Mouse (Mus musculus): ENCODE measurements around the gene Pcgf6. TPM values are rescaled to one million over a fixed set of nuclear protein-coding genes. Genes with fewer than 3 reads are reported as not detected.

Gene Pcgf6
- polyA plus RNA-seq, 1 experiment from 2014 or later = 31.1 TPM

DNA sequence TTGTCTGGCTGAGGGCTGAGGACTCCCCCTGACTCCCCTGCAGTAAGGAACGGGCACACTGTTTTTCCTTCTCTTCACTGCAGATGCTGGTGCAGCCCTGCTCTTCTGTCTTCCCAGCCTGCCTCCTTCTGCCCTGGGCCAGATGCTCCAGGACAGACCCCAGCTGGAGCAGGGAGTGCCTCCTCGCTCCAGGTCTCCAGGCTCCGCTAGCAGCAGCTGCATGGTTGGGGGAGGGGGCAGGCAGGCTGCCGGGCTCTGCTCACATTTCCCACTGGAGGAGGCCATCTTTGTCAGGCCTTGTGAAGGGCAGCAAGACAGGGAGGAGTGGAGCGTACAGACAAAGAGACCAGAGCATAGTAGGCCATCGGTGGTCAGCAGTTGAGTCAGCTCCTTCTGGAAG, 31.4 kb downstream of the Pcgf6 start:
- peak overlapping the region; percentile 89 for H3K9ac ChIP-seq
- H3K4me1 ChIP-seq = peaks cover 15% of the 10 kb centered on the region
- H3K27ac ChIP-seq = peak overlapping the region; percentile 89
- H3K4me3 ChIP-seq = peak overlapping the region; percentile 74
- H3K27me3 ChIP-seq = peaks cover 16% of the 10 kb centered on the region
- 8% methylated on average over 6 of the region's 6 CpGs for WGBS
- peak; percentile 62 for ATAC-seq (ENCODE audit: low FRiP score)
- H3K9me3 ChIP-seq (replicated peaks) = no peaks in the 10 kb centered on the region
- peak overlapping the region; percentile 56 for H3K4me2 ChIP-seq (replicated peaks)
- peaks cover 28% of the 10 kb centered on the region for H3K36me3 ChIP-seq

- Histone ChIP-seq H3K9ac (peak overlapping the region; percentile 89), H3K36me3 (peaks cover 19% of the 10 kb centered on the region), H3K4me3 (peak overlapping the region; percentile 74), H3K4me2 (replicated peaks) (peak overlapping the region; percentile 56), H3K4me1 (peaks cover 16% of the 10 kb centered on the region), H3K27ac (peak overlapping the region; percentile 89), H3K27me3 (peaks cover 26% of the 10 kb centered on the region), H3K9me3 (replicated peaks) (no peaks in the 10 kb centered on the region)
- WGBS = 23% methylated on average over 2 of the region's 2 CpGs
- ATAC-seq (ENCODE audit: low FRiP score) = no peak
These were observed 32.4 kb downstream of the Pcgf6 start for GRCm38 (mm10) chr19:47018330-47018729.

DNA sequence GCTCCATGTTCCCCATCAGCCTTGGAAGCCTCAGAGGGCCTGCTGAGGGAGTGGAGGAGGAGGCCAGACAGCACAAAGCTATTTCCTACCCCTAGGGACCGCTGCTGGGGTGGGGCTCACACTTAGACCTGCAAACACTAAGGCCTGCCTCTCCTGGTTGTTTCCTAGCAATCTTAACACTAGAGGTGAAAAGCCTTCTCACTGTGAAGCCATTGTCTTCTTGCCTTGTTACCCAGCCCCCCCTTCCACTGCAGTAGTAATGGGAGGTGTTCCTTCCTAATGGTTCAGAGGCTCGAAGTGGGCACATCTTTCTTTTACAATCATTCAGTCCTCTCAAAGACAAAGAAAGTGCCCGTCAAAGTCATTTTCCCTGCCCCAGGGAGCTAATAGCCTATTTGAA, 32.9 kb downstream of the Pcgf6 start:
- peaks cover 31% of the 10 kb centered on the region for H3K27me3 ChIP-seq
- WGBS = 3% methylated on average over 3 of the region's 3 CpGs
- peak overlapping the region; percentile 74 for H3K4me3 ChIP-seq
- H3K4me1 ChIP-seq = peaks cover 16% of the 10 kb centered on the region
- no peak for ATAC-seq (ENCODE audit: low FRiP score)
- no peaks in the 10 kb centered on the region for H3K9me3 ChIP-seq (replicated peaks)
- peak overlapping the region; percentile 89 for H3K27ac ChIP-seq
- H3K9ac ChIP-seq = peak overlapping the region; percentile 89
- peak overlapping the region; percentile 56 for H3K4me2 ChIP-seq (replicated peaks)
- H3K36me3 ChIP-seq = peaks cover 14% of the 10 kb centered on the region

GRCm38 (mm10) chr19:47016487-47016886, 34.2 kb downstream of the Pcgf6 start:
- Histone ChIP-seq H3K4me3 (peak overlapping the region; percentile 74), H3K9me3 (replicated peaks) (no peaks in the 10 kb centered on the region), H3K36me3 (peaks cover under 1% of the 10 kb centered on the region; the same call in 1 of the 2 replicates), H3K4me2 (replicated peaks) (peak overlapping the region; percentile 61), H3K4me1 (peaks cover 16% of the 10 kb centered on the region), H3K9ac (peak overlapping the region; percentile 89), H3K27me3 (peaks cover 44% of the 10 kb centered on the region), H3K27ac (peak overlapping the region; percentile 89)
- no peak for ATAC-seq (ENCODE audit: low FRiP score)
- WGBS = 0% methylated on average over 15 of the region's 15 CpGs

DNA sequence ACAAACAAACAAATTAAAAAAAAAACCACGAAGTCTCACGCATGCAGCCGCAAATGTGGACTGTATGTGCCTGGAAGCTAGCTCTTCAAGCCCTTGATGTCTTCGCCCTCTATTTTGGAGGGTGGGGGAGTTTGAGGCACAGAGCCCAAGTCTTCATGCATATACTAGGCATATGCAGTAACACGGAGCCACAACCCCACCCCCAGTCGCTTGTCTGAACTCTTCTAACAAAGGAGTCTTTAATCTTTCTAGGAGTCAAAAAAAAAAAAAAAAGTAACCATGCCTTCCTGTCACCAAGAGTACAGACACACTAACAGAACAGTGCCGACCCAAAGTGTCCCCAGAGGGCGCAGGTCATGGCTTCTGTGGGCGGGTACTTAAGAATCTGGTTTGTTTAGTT, 34.7 kb downstream of the Pcgf6 start:
- ATAC-seq (ENCODE audit: low FRiP score) = no peak
- WGBS = 3% methylated on average over 9 of the region's 9 CpGs
- peaks cover 45% of the 10 kb centered on the region for H3K27me3 ChIP-seq

GRCm38 (mm10) chr19:47015396-47015795, 35.3 kb downstream of the Pcgf6 start:
- no peaks in the 10 kb centered on the region for H3K36me3 ChIP-seq
- peaks cover 16% of the 10 kb centered on the region for H3K4me1 ChIP-seq
- peak overlapping the region; percentile 74 for H3K4me3 ChIP-seq
- H3K27me3 ChIP-seq = peaks cover 45% of the 10 kb centered on the region
- H3K9ac ChIP-seq = peak overlapping the region; percentile 89
- ATAC-seq (ENCODE audit: low FRiP score) = 0 out of 2 replicates have a peak, but pooled peaks have one; percentile 1
- under 1% methylated on average over 37 of the region's 37 CpGs for WGBS
- peak overlapping the region; percentile 89 for H3K27ac ChIP-seq
- H3K4me2 ChIP-seq (replicated peaks) = peak overlapping the region; percentile 61
- no peaks in the 10 kb centered on the region for H3K9me3 ChIP-seq (replicated peaks)

More for the DNA sequence above, 34.7 kb downstream of the Pcgf6 start:
- Histone ChIP-seq H3K4me1 (peaks cover 16% of the 10 kb centered on the region), H3K4me3 (peak overlapping the region; percentile 74), H3K9ac (peak overlapping the region; percentile 89), H3K36me3 (no peaks in the 10 kb centered on the region), H3K27ac (peak overlapping the region; percentile 89), H3K4me2 (replicated peaks) (peak overlapping the region; percentile 61), H3K9me3 (replicated peaks) (no peaks in the 10 kb centered on the region)

- H3K4me3 ChIP-seq = peak within 1 kb of the TSS; percentile 74
- H3K27ac ChIP-seq = peak within 1 kb of the TSS; percentile 89
- H3K9me3 ChIP-seq (replicated peaks) = no peaks in the 10 kb centered on the region
- peak within 1 kb of the TSS; percentile 61 for H3K4me2 ChIP-seq (replicated peaks)
- ATAC-seq (ENCODE audit: low FRiP score) = peak; percentile 90
- no peaks in the 10 kb centered on the region for H3K36me3 ChIP-seq
- peaks cover 16% of the 10 kb centered on the region for H3K4me1 ChIP-seq
- H3K9ac ChIP-seq = peak within 1 kb of the TSS; percentile 89
- under 1% methylated on average over 112 of the region's 124 CpGs for WGBS
- H3K27me3 ChIP-seq = peaks cover 45% of the 10 kb centered on the region
These were observed 36.0 kb downstream of the Pcgf6 start, which contains the start of the genes Ina and Nt5c2 for GRCm38 (mm10) chr19:47014447-47015381. Gene Ina, plus strand, starts transcription at chr19:47014698. Gene Nt5c2, minus strand, starts transcription at chr19:47015153.

GRCm38 (mm10) chr19:47014159-47014446, 36.6 kb downstream of the Pcgf6 start:
- Histone ChIP-seq H3K4me2 (replicated peaks) (peak overlapping the region; percentile 61), H3K9me3 (replicated peaks) (no peaks in the 10 kb centered on the region), H3K27me3 (peaks cover 45% of the 10 kb centered on the region), H3K27ac (peak overlapping the region; percentile 89), H3K9ac (peak overlapping the region; percentile 89), H3K4me3 (peak overlapping the region; percentile 74), H3K4me1 (peaks cover 11% of the 10 kb centered on the region; the same call in 1 of the 2 replicates), H3K36me3 (no peaks in the 10 kb centered on the region)
- peak; percentile 48 for ATAC-seq (ENCODE audit: low FRiP score)
- under 1% methylated on average over 11 of the region's 11 CpGs for WGBS

DNA sequence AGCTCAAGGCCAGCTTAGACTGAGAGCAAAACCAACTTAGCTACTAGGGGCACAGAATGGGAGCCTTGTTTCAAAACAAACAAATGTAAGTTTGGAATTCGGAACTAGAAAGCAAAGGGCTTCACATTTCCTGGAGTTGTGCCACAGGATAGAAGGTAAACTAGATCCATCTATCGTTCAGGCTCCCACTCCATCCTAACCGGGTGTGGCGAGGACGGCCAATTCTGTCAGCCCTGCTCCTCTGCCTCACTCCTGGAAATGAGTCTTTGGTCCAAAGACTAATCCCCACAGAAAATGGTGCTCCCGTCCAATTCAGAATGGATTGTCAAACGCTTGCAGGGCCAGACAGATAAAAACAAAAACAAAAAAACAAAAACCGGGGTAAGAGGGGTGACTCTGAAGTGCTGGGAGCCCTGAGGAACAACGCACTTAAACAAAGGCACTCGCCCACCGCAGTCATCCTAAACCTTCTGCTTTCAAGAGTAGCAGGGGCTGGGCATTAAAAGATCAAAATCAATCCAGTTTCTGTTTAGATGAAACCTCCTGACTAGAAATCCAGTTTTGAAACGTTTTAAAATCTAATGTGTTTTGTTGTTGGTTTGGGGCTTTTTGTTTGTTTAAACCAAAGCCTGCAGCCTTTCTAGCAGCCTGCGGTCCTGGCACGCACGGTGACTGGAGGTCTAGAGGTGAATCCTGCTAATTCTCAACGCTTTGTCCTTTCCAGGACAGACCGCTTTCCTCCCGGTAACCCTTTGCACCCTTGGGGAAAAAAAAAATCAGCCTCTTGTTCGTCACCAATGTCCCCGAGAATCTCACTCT, 37.2 kb downstream of the Pcgf6 start:
- ATAC-seq (ENCODE audit: low FRiP score) = no peak

DNA sequence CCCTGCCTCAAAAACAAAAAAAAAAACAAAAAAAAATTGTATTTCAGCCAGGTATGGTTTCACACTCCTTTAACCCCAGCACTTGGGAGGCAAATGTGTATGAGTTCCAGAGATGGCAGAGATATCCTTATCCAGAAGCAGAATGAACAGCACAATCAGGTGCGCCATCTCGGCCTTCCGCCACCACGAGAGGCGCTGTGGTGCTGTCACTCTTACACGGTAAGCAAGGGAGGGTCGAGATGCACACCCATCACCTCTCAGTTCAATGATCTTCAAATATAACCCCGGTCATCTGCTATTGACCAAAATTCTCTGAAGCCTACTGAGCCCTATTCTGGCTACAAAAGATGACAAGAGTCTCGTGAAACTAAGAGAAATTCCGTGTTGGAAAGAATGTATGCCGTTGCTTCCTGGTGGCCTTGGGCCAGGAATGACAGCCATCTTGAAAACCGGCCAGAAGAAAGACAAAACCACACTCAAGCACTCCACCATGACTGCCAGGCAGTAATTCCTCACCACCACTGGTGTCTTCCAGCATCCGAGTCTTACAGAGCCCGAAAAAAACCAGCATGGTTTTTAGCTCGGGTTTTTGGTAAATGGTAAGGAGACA, 38.1 kb downstream of the Pcgf6 start:
- Histone ChIP-seq H3K4me2 (replicated peaks) (peak overlapping the region; percentile 61; the same call in 1 of the 2 replicates), H3K36me3 (no peaks in the 10 kb centered on the region), H3K4me3 (no peak overlapping the region; the same call in 1 of the 2 replicates), H3K4me1 (peaks cover 9% of the 10 kb centered on the region; the same call in 1 of the 2 replicates), H3K27ac (peak overlapping the region; percentile 89; the same call in 1 of the 2 replicates), H3K9me3 (replicated peaks) (no peaks in the 10 kb centered on the region), H3K27me3 (peaks cover 45% of the 10 kb centered on the region), H3K9ac (no peak overlapping the region)
- 93% methylated on average over 15 of the region's 15 CpGs for WGBS
- no peak for ATAC-seq (ENCODE audit: low FRiP score)

More for the DNA sequence above, 37.2 kb downstream of the Pcgf6 start:
- Histone ChIP-seq H3K9me3 (replicated peaks) (no peaks in the 10 kb centered on the region), H3K4me1 (peaks cover 11% of the 10 kb centered on the region; the same call in 1 of the 2 replicates), H3K4me2 (replicated peaks) (peak overlapping the region; percentile 61), H3K36me3 (no peaks in the 10 kb centered on the region), H3K4me3 (peak overlapping the region; percentile 74), H3K27ac (peak overlapping the region; percentile 89), H3K9ac (peak overlapping the region; percentile 89), H3K27me3 (peaks cover 45% of the 10 kb centered on the region)
- 8% methylated on average over 20 of the region's 20 CpGs for WGBS

DNA sequence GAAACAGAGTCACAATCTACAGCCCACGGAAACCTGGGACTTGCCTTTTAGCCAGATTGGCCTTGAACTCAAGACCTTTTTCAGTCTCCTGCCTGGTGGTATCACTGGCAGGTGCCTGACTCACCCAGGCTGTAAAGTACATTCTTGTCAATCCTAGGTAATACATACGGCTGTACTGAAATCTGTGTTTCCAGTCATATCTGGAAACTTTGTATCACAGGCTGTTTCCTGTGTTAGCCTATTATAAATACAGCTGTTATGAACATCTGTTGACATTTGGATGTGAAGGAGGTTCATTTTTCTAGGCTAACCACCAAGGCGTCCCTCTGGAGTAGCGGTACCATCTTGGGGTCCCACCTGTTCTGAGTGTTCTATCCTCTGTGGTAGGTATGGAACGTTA, 40.8 kb downstream of the Pcgf6 start:
- Histone ChIP-seq H3K27ac (no peak overlapping the region), H3K9ac (no peak overlapping the region), H3K4me2 (replicated peaks) (no peak overlapping the region), H3K4me1 (peaks cover 6% of the 10 kb centered on the region; the same call in 1 of the 2 replicates), H3K4me3 (no peak overlapping the region), H3K36me3 (no peaks in the 10 kb centered on the region), H3K9me3 (replicated peaks) (no peaks in the 10 kb centered on the region), H3K27me3 (peaks cover 35% of the 10 kb centered on the region)
- 86% methylated on average over 5 of the region's 5 CpGs for WGBS
- no peak for ATAC-seq (ENCODE audit: low FRiP score)

All from hindbrain, embryonic 12.5 days (tissue).